Mouse (Mus musculus) 416B (cell line): ENCODE measurements around the gene Cs.

Experiments
- DNase-seq: peaks from one replicate; pipeline ENCODE4 v3.0.0; 2011; ENCODE audit warnings: low read depth

Cs gene

GRCm38 (mm10) chr10:128335582-128335981 is 2.0 kb upstream of the Cs start:
- peak; percentile 87 for DNase-seq

GRCm38 (mm10) chr10:128336195-128336594 is 1.3 kb upstream of the Cs start:
- no peak for DNase-seq

DNA sequence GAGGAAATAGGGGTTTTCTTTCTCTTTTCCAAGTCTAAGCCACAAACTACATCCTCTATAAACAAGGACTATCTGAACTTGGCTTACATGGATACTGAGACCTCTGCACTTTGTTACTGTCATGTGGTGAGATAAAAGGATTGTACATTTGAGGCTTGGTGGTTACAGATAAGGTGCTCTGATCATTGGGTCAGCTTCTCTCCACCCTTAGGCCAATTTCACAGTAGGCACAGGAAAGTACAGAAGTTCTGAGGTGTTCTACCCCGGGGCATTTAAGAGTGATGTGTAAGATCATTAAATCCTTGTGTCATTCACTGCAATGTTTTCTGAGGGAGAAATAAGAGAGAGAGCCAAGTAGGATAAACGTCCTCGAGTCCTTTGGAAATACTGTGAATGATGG is 937 bp upstream of the Cs start:
- DNase-seq: no peak

DNA sequence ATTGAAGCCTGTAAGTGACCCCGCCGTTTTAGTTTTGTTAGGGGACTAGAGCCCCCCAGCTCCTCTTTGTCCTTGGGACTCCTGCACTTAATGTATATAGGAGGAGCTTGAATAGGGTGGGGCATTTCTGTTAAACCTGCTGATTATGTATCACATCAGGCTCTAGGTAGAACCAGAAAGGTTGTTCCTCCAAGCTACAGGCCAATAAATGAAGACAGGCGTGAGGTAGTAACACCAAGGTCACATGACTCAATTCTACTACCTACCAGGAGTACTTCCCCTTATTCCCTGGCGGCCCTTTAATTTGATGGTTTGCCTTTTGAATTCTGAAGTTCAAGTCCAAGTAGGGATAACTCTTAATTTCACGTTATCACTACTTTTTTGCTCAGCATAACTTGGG is 881 bp downstream of the Cs start:
- peak; percentile 79 for DNase-seq

DNA sequence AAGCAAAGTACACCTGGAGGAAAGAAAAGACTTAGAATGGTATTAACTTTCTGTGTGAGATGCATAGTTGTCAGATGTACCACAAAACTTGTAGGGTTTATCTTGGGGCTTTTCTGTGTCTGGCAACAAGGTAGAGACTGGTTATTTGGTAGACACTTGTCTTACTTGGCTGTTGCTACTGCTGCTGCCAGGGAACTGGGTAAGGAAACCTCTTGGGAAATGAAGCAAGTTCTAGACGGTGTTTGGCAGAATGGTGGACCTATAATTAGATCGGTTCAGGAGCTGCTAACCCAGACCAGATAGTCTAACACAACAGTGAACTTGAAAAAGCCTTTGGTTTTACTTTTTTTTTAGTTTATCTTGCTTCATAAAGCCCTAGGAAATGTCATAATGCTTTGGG is 1.4 kb downstream of the Cs start:
- DNase-seq: no peak

GRCm38 (mm10) chr10:128340257-128340656 is 2.7 kb downstream of the Cs start:
- DNase-seq: peak; percentile 55

DNA sequence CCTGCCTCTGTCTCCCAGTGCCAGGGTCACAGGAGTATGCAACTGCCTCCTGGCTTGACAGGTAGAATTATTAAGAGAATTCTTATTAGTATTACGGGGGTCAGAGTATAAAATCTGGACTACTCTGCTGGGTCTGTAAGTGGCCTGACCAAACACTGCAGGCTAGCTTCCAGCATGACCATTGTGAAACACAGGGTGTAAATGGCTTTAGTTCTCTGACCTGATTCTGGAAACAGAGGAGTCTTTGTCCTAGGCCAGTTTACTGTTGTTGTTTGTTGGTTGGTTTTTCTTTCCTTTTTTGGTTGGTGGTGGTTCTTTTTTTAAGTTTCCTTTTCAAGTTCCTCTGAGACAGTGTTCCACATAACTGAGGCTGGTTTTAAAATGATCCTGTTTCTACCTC is 5.9 kb downstream of the Cs start:
- DNase-seq: peak; percentile 27

DNA sequence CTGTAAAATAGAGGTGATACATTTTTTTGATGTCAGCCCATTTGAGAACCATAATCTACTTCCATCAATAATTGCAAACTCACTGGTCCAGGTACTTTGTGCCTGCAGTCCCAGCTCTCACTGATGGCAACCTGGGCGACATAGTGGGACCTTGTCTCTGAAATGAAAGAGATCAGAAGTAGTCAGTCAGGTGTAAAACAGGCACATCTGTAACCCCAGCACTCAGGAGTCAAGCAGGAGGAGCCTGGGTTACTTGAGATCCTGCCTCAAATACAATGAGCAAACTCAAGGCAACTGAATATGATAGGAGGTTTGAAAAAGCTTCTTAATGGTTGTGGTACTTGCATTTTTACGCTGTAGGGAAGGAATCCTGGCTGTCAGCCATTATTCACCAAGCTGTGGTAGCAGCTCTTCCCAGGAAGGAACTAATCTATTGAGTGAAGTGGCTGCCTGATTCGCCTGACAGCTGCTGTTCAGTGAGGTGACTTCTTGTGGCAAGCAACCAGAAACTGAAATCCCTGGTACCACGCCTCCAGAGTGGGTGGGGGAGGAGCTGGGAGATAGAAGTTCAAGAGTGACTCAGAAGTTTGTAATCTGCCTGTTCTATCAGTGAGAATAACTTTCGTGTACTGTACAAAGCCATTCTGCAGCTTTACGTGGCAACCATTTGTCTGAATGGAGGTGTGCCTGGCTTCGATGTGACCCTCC is 7.2 kb downstream of the Cs start:
- DNase-seq: peak; percentile 99

GRCm38 (mm10) chr10:128347541-128347940 is 10.0 kb downstream of the Cs start:
- DNase-seq: no peak

- DNase-seq: peak; percentile 70
Observed at GRCm38 (mm10) chr10:128358796-128359195, 21.3 kb downstream of the Cs start.

- no peak for DNase-seq
Observed at GRCm38 (mm10) chr10:128359226-128359625, 21.7 kb downstream of the Cs start.

DNA sequence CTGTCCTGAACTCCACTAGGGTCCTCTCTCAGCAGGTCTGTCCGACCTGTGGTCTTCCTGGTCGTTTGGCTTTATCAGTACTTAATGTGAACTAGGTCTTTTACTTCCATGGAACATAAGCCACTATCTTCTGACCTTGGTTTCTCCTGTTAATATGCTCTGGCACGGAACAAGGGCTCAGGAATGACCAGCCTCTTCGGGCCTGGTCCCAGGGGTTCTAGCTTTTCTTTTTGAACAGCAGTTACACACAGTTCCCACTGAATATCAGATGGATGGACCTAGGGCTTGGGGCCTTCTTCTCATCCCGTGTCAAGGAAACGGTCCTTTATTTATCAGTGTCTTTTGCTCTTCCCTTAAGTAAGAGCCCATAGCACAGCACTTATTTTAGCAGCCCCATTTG is 24.3 kb downstream of the Cs start:
- DNase-seq: no peak

GRCm38 (mm10) chr10:128362568-128362967 is 25.0 kb downstream of the Cs start:
- peak; percentile 68 for DNase-seq

DNA sequence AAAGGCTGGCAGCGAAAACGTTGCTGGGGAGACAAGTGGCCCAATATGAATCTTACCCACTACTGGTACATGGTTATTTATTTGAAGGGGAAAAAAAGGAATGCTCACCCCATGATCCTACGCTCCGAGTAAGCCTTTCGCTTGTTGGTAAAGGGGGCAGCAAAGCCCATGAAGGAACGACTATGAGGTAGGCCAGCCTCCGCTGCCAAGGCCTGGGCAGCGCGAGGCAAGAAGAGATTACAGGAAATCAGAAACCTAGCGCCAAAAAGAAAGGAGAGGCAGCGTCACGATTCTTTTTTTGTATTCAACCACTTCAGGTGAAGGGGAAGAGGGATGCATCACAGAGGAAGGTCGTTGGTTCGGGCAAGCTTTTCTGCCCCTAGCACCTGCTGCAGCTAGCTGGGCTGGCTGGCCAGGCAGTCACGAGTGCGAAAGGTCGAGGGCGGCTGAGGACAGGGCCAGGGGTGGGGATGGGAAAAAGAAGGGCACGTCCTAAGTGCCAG is 30.4 kb downstream of the Cs start:
- peak; percentile 36 for DNase-seq

GRCm38 (mm10) chr10:128368402-128369217 is 31.1 kb downstream of the Cs start, which contains the start of gene Coq10a:
Gene Coq10a, minus strand, starts transcription at chr10:128368997.
- DNase-seq: peak; percentile 95

GRCm38 (mm10) chr10:128369218-128369543 is 31.6 kb downstream of the Cs start:
- no peak for DNase-seq

GRCm38 (mm10) chr10:128369599-128369998 is 32.1 kb downstream of the Cs start:
- no peak for DNase-seq

DNA sequence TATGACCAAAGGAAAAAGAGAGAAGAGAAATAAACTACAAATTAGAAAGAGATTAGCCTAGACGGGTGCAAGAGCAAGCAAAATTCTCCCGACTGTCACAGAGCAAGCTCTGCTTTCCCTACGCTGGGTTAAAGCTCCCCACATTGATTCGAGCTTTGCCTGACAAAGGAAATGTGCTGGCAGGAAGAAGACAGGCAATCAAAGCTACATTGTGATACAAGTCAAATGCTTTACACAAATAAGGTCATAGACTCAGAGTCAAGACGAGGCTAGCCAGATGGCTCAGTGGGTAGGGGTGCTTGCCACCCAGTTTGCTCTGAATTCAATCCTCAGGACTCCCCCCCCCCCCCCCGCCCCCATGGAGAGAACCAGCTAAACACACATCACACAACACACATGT is 32.5 kb downstream of the Cs start:
- no peak for DNase-seq

DNA sequence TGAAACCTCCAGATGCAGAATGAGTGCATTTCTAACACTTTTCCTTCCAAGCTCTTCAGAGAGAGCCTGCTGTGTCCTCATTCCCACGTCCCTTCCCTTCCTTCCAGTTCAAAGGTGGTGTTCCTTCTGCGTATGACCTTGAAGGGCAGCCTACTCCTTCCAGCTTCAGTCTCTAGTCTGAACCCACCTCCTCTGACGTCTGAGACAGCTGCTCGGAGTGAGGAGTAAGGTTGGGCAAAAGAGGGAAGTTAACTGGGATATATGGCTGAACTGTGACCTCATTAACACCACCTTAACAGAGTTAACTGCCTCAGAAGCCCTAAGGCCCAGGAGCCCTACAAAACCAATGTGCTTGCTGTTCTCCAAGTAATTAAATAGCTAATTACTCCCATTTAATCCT is 33.1 kb downstream of the Cs start:
- DNase-seq: no peak

- DNase-seq: no peak
Observed at GRCm38 (mm10) chr10:128372142-128372541, 34.6 kb downstream of the Cs start.

DNA sequence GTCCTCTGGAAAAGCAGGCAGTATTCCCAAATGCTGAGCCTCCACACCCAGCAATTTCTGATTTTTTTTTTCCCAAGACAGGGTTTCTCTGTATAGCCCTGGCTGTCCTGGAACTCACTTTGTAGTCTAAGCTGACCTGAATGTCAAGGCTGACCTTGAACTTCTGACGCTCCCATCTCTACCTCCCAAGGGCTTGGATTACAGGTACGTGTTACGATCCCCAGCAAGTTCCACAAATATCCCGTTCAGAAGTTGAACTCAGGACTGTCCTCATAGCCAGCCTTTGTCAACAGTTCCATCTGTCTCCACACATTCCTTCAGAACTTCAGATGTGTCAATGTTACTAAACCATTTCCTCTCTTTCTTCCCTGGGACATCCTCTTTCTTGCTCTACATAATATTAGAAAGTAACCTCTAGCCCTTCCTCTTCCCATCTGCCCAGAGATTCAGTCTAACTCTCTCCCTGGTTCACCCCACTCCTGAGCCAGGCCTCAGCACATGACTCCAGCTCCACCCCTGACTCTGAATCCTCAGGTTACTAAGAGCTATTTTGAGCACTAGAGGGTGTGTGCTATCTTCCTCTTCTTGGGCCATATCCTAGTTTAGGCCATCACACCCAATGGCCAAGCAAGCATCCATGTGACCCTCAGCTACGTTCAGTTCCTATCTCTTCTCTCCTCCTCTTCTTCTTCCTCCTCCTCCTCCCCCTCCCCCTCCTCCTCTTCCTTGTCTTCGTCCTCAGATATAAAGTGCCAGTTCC is 35.6 kb downstream of the Cs start:
- DNase-seq: peak; percentile 93

DNA sequence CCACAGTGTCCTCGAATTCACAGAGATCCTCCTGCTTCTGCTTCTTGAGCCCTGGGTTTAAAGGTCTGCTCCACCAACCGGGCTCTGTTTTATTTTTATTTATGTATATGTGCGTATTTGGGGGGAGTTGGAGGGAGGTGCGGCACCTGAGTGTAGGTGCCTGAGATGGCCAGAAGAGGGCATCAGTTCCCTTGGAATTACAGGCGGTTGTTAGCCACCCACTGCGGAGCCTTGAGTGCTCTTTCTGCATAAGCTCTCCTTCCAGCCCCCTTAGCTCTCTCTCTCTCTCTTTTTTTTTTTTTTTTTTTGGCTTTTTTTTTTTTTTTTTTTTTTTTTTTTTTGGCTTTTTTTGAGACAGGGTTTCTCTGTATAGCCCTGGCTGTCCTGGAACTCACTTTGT is 36.9 kb downstream of the Cs start:
- peak; percentile 89 for DNase-seq

- DNase-seq: no peak
Observed at GRCm38 (mm10) chr10:128376099-128376454, 38.5 kb downstream of the Cs start.
